Mouse (Mus musculus): ENCODE measurements around the gene Prss38.

Prss38 gene

DNA sequence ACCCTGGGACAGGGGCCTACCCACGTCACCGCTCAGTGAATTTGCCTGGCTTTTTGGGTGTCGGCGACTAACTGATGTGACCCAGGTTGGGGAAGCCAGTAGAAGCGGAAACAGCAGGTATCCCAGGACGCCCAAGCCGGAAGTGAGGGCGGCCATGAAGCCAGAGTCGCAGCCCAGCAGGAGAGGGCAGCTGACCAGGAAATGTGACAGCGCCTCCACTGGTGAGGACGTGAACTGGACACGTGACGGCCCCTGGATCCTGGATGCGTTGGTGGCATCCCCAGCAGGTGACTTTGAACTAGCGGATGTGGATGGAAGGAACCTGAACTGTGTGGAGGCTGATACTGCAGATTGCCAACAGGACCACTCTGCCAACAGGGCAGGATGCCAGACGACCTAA, at the start of gene Prss38:
Gene Prss38, minus strand, starts transcription at position 183 of the 400 bp plus-strand sequence.
- 81% methylated on average over 16 of the region's 16 CpGs for WGBS

DNA sequence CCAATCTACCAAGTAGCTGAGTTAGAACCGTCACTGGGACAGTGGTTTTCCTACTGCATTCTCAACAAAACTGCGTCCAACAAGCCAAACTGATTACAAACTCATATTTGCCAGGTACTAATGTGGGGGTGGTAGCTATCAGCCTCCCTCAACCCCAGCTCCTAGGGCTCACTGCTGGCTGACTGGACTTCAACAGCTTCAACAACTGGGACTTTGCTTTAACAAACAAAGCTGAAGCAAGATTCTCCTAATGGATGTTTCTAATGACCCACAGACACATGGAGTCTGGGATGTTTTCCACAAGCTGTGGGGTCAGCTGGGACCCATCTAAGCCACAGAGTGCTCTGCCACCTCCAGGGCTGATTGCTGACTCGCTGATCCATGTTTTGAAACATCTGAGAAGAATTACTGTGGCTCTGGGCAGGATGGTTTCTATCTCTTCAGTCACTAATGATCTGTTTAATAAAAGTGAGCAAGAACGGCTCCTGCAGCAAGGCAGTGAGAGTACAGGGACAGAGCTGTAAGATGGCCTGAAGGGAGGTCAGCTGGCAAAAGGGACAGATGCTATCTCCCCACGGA, 47.6 kb upstream of the Prss38 start:
- WGBS = 77% methylated on average over 5 of the region's 5 CpGs

DNA sequence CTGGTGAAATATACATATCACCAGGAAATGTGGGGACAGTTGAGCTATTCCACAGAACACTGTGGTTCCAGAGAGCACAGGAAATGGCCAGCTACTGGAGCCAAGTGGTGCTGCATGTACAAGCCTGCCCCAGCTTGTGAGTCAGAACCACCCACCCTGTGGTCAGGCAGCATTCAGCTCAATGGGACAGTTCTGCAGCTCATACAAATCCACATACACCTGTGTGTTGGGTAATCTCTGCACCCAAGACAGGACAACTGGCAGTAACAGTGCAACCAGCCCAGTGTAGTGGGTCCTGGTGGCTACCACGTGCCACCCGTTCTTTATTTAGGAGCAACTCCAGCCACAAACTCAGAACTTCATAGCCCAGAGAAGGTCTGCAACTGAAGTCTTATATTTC, 46.5 kb upstream of the Prss38 start:
- whole genome bisulfite sequencing = 77% methylated on average over 2 of the region's 2 CpGs

DNA sequence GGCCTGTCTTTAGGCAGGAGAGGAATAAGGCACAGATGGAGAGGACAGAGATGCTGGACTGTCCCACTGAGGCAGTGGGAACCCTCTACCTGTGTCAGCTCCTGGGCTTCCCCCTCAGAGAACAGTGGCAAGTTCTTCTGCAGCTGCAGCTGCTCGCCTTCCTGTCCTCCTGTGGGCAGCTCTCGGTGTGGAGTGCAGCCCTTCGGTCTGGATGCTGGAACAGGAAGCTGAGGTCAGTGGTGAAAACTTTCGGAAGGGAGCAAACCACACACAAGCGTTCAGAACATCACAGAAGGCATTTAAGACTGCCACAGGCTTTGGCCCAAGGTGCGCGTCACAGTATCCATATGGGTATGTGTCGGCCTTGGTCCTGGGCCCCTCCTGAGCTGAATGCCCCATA, 46.0 kb upstream of the Prss38 start:
- 76% methylated on average over 8 of the region's 8 CpGs for WGBS

DNA sequence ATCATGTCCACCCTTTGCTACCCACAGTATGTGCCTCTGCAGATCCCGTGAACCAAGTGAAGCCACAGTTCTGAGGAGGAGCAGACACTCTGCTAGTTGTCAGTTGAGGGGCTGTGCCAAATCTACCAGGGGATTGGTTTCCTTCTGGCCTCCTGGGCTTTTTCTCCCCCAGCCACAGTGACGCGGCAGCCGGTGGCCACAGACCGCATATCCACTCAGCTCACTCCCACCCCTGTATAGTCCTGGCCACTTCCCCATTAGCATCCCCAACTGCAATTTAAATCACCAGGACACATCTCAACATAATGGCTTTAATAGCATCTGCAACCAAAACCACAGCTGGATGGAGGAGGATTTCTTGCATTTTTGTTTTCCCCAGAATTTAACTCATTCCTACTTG, 43.3 kb upstream of the Prss38 start:
- WGBS = 78% methylated on average over 5 of the region's 5 CpGs

DNA sequence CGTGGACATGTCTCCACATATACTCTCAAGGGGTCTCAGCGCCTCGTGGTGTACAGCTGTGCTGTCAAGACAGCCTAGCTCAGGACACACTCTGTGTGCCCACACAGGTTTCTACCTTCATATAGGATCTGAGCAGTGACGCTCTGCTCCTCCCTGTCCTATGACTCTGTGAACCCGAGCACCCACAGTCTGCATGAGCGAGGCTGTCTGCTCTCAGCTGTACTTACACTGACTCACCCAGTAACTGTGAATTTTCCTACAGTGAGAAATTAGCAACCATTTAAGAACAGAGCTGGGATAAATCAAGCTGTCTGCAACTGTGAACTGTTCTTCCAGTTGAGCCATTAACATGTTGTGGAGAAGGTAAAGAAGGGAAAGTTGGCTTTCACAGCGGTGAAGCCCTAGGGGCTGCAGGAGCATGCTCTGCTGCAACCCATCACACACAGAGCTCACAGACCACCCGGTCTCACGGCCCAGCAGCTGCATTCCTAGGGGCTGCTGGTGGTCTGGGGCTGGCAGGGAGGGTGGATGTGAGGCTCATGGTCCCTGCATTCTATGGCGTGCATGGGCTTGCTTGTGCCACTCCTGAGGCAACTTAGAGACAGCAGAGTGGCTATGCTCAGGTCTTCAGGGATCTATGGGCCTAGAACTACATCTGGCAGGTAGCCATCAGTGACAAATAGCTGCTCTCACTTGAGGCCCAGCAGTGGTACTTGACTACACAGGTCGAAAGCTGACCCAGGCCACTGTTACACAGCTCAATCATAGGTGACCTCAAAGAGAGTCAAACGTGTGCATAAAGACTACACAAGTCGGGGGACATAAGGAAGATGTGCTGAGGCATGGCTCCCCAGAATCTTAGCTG, 37.8 kb upstream of the Prss38 start:
- 63% methylated on average over 13 of the region's 13 CpGs for WGBS

DNA sequence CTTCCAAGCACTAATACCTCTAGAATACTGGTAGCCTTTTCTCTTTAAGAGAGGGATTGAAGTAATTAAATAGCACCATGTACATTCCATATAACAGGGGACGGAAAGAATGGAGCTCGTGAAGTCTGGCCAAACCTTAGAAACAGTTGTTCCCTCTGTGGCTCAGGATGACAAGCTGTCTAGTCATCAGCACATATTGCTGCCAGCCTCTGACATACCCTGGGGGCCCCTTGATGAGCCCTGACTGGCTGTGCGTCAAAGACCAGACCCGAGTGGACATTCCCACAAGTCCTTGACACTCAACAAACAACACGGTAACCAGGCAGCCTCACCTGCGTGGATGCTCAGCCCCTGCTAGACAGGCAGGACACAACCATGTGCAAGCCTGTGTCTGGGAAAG, 36.6 kb upstream of the Prss38 start:
- WGBS = 57% methylated on average over 6 of the region's 6 CpGs

DNA sequence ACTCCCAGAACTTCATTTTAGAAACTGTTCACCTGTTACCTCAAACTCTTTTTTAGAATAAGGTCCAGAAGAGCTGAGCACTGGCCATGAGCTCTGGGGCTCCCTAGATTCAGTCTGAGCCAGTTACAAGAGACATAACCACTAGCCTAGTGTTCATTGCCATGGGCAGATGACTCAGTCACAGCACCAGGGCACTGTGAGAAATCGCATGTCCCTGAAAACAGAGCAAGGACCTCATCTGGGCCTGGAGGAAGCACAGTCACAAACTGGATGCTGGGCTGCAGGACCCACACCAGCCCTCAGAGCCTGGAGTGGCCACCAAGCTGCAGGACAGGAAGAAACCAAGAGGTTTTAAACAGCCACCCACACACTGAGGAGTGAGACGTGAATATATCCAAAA, 35.4 kb upstream of the Prss38 start:
- 43% methylated on average over 2 of the region's 2 CpGs for WGBS

DNA sequence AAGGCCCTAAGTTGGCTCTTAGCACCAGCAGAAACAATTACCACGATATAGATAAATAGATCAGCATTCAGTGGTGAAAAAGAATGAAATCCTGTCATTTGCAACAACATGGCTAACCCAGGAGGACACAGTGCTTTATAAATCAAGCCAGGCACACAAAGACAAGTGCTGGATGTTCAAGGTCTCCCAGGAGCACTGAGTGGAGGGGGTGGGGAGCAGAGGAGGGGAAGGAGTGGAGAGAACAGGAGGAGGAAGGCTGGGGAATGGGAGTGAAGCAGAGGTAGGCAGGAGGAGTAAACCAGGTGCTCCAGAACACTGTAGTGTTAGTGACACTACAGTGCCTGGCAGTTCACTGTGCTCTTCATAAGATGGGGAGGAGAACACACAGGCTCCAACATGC, 30.3 kb upstream of the Prss38 start:
- WGBS = 84% methylated on average over 1 of the region's 1 CpGs

DNA sequence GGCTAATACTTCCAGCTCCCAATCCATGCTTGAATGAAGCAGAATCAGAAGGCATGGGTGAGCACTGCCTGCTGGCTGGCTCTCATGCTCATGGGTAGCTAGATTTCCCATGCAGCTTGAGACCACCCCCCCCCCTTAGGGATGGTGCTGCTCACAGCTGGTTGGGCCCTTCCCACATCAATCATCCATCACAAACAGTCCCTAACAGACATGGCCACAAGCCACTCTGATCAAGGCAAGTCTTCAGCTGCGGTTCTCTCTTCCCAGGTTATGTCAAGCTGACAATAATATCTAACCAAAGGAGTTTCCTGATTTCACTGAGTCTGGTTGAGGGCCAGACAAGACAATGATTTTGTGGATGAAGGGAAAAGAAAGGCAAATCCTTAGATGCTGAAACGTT, 25.4 kb upstream of the Prss38 start:
- 72% methylated on average over 2 of the region's 2 CpGs for WGBS

DNA sequence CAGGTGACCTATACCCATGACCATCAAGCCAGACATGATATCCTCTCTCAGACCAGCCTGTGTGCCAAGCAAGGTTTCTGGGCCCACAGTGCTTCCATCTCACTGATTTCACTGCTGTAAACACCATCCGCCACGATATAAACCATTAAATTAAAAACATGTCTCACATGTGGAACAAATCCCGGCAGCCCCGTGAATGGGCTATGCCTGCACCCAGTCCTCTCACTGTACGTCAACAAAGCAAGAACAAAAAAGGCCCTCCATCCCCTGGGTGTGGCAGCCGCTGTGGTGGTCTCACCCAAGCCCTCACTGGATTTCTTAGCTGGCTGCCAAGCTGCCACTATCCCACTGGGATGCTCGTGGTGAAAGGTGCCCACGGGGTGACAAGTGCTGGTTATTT, 24.4 kb upstream of the Prss38 start:
- WGBS = 75% methylated on average over 8 of the region's 8 CpGs

DNA sequence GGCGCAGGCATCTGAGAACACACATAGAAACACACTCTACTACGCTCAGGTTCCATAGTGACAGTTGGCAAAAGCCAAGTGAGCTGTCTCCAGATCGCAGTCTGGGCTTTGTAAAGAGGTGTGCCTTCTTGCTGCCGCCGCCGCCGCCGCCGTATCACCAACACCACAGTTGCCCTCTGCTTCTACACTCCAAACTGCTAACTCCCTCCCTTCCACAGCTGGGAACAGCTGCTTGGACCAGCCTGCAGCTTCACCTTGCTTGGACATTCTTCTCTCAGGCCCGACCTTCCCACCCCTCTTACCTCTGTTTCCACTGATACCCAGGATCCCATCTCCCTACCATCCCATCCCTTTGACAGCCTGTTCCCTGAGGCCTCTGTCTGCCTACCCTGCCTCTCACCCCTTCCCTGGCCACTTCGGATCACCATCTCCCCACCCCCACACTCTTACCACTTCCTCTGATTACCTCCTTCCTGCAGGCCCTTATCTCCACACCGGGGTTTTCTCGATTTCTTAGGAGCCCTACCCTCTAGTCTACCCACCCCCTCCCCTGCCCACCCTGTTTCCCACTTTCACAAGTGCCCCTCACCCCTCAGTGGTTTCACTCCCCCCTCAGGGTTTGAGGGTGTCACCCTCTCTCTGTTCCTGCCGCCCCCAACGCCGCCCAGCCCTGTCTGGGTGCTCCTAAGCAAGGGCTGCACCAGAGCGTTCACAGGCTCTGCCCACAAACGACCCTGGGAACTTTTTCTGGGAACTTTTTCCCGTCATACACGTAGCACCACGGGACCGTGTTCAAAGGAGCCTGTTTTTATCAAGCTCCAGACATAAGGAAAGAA, 22.3 kb upstream of the Prss38 start:
- 61% methylated on average over 22 of the region's 22 CpGs for WGBS

DNA sequence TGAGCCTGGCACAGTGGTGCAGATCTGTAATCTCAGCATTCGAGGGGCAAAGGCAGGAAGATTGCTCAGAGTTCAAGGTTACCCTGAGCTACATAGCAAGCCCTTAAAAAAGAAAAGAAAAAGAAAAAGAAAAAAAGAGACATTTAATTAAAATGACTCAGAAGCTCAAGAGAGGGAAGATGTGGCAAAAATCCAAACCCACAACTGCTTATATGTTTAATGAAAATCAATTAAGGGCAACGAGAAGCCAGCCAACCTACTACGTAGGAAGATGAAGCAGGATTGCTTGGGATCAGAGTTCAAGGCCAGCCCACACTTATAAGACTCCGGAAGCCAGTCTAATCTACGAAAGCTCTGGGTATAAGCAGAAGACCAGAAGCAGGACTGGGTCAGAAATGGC, 19.0 kb upstream of the Prss38 start:
- 80% methylated on average over 5 of the region's 5 CpGs for WGBS

DNA sequence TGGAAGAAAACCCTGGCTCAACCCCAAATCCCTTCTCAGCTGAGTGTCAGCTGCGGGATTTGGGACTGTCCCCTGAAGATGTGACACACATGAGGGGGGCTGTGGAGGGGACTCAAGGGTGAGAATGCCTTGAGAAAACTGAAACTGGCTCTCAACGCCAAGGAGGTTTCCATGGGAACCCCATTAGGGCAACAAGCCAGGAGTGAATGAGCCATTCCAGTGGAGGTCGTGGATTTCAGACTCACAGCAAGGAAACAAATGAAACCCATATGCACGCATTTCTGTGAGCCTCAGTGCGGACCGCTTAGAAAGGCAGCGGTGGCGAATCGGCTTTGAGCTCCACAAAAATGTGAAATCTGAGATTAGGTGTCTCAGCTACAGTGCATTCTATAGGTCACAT, 18.1 kb upstream of the Prss38 start:
- 21% methylated on average over 9 of the region's 9 CpGs for WGBS

DNA sequence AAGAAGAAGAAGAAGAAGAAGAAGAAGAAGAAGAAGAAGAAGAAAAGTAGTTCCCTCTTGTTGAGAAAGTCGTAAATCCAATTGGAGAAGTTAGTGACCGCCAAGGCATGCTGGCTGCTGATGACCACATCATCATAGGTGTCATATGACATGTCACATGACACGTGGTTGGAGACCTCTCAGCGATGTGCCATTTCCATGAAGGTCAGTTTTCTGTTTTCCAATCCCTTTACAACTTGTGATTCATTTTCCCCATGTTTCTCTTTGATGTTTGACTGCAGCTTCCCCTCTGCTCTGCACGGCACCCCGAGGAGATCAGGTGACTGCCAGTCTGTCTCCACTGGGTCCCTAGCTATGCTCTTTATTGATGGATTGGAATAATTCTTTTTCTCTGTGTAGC, 16.8 kb upstream of the Prss38 start:
- WGBS = 71% methylated on average over 6 of the region's 6 CpGs

DNA sequence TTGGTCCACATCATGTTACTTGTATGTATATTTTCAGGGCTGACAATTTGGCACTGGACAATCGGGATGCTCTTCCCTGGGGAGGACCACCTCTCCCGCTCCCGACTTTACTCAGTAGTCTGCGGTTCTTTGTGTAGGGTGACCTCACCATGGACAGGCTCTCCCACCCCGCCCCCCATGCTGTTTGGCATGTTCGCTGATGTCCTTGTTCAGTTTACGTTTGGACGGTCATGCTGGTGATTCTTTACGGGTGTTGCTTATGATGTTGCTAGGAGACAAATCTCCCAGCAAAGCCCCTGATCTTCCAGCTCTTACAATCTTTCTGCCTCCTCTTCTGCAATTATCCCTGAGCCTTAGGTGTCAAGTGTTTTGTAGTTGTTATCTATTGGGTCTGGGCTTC, 15.0 kb upstream of the Prss38 start:
- WGBS = 67% methylated on average over 9 of the region's 9 CpGs

DNA sequence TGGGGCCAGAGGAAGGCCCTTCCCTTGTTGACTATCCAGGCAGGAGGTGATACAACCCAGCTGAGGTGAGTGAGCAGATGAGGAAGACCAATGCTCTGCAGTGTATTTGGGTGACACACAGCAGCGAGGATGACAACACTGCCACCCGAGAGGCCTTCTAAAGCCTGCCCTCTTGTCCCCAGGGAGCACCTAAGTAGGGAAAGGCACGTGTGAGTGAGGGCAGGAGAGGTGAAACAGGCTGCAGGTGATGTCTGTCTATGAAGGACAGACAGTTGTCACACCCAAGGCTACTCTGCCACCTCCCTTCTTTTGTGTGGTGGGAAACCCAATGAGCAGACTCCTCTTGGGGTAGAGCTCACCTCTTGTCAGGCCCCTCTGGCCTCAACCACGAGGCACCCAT, 14.2 kb upstream of the Prss38 start:
- 77% methylated on average over 4 of the region's 4 CpGs for WGBS

DNA sequence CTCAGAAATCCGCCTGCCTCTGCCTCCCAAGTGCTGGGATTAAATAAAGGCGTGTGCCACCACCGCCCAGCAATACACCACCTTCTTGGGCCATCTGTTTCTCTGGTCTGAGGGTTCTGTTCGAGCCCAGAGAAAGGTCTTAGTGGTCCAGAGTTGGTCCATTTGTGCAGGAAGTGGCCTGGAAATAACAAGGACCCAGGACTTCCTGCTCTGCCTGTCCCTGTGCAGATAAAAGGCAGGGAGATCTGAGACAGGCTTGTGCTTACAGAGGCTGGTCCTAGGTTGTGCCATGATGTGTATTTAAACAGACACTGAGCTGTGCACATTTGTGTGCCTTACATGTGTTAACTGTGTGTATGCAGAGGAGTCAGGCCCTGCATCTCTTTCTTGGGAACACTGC, 13.3 kb upstream of the Prss38 start:
- 85% methylated on average over 4 of the region's 4 CpGs for WGBS

DNA sequence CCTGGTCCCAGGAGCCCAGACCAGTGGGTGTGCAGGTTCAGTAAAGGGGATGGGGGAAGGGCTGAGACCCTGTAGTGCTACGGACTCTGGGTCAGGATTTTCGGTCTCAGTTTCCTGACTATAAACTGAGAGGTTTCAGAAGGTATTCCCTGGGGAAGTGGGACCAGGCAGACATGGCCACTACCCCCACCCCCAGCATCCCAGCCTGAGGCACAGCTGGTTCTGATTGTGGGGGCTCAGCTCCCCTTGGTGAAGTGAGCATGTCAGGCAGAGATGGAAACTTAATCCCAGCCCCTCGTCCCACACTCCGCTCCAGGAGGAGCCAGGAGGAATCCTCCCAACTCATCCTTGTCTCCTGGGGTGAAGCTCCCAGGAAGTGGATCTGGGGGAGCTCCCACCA, 12.0 kb upstream of the Prss38 start:
- 68% methylated on average over 4 of the region's 4 CpGs for WGBS

DNA sequence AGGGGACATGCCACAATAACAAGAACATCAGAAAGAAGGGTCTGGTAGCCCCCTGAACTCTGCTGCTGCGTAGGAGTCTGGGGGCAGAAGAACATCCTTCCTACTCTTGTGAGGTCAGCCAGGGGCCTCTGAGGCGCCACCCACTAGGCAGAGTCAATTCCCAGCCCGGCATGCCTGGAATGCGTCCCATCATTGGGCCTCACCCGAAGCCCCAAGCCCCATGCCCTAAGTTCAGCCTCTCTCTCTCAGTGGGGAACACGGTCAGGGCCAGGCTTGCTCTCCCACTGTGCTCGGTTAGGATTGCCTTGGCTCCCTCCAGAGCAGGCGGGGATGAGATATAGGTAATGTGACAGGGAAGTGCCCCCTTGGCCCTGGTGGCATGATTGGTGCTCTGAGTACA, 9.7 kb upstream of the Prss38 start:
- WGBS = 60% methylated on average over 8 of the region's 8 CpGs

DNA sequence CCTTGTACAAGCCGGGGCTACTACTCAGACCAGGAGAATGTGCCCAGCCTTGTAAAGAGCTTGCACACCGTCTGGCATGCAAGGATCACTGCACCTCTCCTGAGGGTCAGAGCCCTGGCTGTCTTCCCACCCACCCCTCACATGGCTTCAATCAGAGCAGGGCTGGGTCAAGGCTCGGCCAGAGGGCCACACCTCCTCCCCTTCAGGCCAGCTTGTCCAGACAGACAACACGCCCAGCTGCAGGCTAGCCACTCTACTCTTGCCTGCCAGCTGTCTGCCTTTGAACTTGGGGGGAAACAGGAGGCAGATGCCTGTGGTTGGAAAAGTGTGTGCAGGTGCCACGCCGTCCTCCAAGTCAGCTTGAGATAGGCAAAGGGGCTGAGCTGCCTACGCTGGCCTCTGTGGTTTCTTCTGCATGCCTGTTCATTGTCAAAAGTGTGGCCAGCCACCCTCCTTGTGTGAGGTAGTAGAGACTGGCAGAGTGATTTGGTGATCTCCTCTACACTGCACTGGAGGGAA, 9.0 kb upstream of the Prss38 start:
- 70% methylated on average over 7 of the region's 7 CpGs for WGBS

DNA sequence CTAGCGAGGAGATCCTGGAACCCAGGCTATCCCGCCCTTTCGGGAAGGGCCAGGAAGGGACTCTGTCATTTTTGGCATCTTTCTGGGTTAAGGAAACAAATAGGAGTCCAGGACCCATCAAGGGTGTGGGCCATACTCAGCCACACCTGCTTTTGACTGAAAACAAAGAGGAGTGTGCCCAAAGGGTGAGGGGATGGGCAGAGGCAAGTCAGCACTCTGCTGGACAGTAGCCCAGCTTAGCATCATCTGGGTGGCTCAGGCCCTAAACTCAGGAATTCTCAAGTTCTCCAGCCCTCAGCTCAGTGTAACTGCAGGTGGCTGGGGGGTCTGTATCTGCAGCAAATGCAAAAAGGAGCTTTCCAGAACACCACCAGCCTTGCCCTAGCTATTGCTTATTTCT, 2.5 kb upstream of the Prss38 start:
- WGBS = 80% methylated on average over 3 of the region's 3 CpGs

DNA sequence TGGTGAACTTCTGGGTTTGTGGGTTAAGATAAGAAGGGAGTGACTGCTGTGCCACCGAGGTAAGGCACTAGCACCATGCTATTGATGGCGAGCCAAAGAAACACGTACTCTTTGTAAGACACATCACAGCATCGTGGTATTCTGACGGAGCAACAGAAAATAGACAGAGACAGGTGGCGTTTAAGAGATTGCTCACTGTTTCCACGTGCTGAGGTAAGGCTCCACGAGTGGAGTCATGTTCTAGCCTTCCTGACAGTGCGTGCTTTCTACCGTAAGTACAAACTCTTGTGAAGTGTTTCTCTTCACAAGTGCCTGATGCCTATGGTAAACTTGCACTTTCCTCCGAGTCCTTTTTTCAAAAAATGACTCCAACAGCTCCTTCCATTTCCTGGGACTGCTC, 5.6 kb downstream of the Prss38 start:
- WGBS = 79% methylated on average over 11 of the region's 11 CpGs

Measured in cerebral cortex, adult 2 months (tissue).